Mouse (Mus musculus): ENCODE measurements around the gene Fgf4. TPM values are rescaled to one million over a fixed set of nuclear protein-coding genes. Genes with fewer than 3 reads are reported as not detected.
"Not testable (repeated sequence)": the region's sequence is repeated elsewhere in the genome, so short reads cannot be mapped to it uniquely, and the experiment has no call there.

Gene Fgf4
- polyA plus RNA-seq, 1 experiment from 2014 or later, result not detected

GRCm38 (mm10) chr7:144873160-144873559, 26.0 kb downstream of the Fgf4 start:
- Histone ChIP-seq H3K9me3 (no peaks in the 10 kb centered on the region), H3K27me3 (peaks cover 6% of the 10 kb centered on the region; the same call in 1 of the 2 replicates), H3K9ac (no peak overlapping the region), H3K36me3 (no peaks in the 10 kb centered on the region), H3K4me3 (no peak overlapping the region), H3K27ac (replicated peaks) (no peak overlapping the region), H3K4me2 (no peak overlapping the region), H3K4me1 (replicated peaks) (no peaks in the 10 kb centered on the region)
- 73% methylated on average over 4 of the region's 4 CpGs for WGBS
- no peak for ATAC-seq (ENCODE audit: low read depth)

- no peak overlapping the region for H3K4me3 ChIP-seq
- H3K27me3 ChIP-seq, result peaks cover 3% of the 10 kb centered on the region; the same call in 1 of the 2 replicates
- no peak overlapping the region for H3K4me2 ChIP-seq
- WGBS, result 62% methylated on average over 4 of the region's 4 CpGs
- no peak overlapping the region for H3K27ac ChIP-seq (replicated peaks)
- no peaks in the 10 kb centered on the region for H3K36me3 ChIP-seq
- no peak overlapping the region for H3K9ac ChIP-seq
- no peaks in the 10 kb centered on the region for H3K4me1 ChIP-seq (replicated peaks)
- no peaks in the 10 kb centered on the region for H3K9me3 ChIP-seq
- ATAC-seq (ENCODE audit: low read depth), result no peak
Observed at GRCm38 (mm10) chr7:144874226-144874625, 27.1 kb downstream of the Fgf4 start.

DNA sequence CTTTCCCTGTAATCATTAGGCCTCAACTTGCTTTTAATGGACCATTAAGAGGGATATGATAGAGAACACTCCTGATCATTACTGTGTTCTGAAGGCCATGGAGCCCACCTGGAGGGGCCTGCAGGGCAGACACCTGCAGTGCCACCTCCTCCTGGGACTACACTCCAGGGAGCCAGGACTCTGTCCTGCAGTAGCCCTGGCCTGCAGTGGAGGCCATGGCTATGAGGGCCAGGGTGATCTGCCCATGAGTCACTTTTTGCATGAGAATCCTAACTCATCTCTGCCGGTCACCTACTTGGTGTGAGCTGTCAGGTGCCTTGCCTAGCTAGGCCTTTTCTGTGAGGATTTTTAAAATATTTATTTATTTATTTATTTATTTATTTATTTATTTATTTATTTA, 31.2 kb downstream of the Fgf4 start:
- Histone ChIP-seq H3K4me3 (no peak overlapping the region), H3K4me1 (replicated peaks) (no peaks in the 10 kb centered on the region), H3K9me3 (no peaks in the 10 kb centered on the region), H3K27me3 (peaks cover 3% of the 10 kb centered on the region; the same call in 1 of the 2 replicates), H3K36me3 (no peaks in the 10 kb centered on the region), H3K27ac (replicated peaks) (no peak overlapping the region), H3K4me2 (no peak overlapping the region), H3K9ac (no peak overlapping the region)
- no peak for ATAC-seq (ENCODE audit: low read depth)
- 100% methylated on average over 1 of the region's 1 CpGs for WGBS

GRCm38 (mm10) chr7:144883106-144883505, 35.9 kb downstream of the Fgf4 start:
- Histone ChIP-seq H3K4me3 (no peak overlapping the region), H3K27ac (replicated peaks) (no peak overlapping the region), H3K4me1 (replicated peaks) (no peaks in the 10 kb centered on the region), H3K36me3 (no peaks in the 10 kb centered on the region), H3K4me2 (no peak overlapping the region), H3K27me3 (no peaks in the 10 kb centered on the region; the same call in 1 of the 2 replicates), H3K9me3 (no peaks in the 10 kb centered on the region), H3K9ac (no peak overlapping the region)
- WGBS, result 48% methylated on average over 2 of the region's 2 CpGs
- peak; percentile 36; the same call in 1 of the 2 replicates for ATAC-seq (ENCODE audit: low read depth)

GRCm38 (mm10) chr7:144887672-144888071, 40.5 kb downstream of the Fgf4 start:
- Histone ChIP-seq H3K4me3 (no peak overlapping the region), H3K27ac (replicated peaks) (no peak overlapping the region), H3K9me3 (no peaks in the 10 kb centered on the region), H3K36me3 (no peaks in the 10 kb centered on the region), H3K27me3 (peaks cover 18% of the 10 kb centered on the region), H3K4me1 (replicated peaks) (no peaks in the 10 kb centered on the region; the same call in 1 of the 2 replicates), H3K9ac (no peak overlapping the region), H3K4me2 (no peak overlapping the region)
- 89% methylated on average over 2 of the region's 2 CpGs for WGBS
- ATAC-seq (ENCODE audit: low read depth), result no peak

- Histone ChIP-seq H3K4me3 (no peak overlapping the region), H3K9ac (no peak overlapping the region), H3K27ac (replicated peaks) (no peak overlapping the region), H3K27me3 (peaks cover 21% of the 10 kb centered on the region), H3K4me2 (no peak overlapping the region), H3K36me3 (no peaks in the 10 kb centered on the region), H3K9me3 (no peaks in the 10 kb centered on the region), H3K4me1 (replicated peaks) (no peaks in the 10 kb centered on the region; the same call in 1 of the 2 replicates)
- WGBS, result 11% methylated on average over 18 of the region's 18 CpGs
- no peak for ATAC-seq (ENCODE audit: low read depth)
Observed at GRCm38 (mm10) chr7:144888564-144889299, 41.6 kb downstream of the Fgf4 start.

DNA sequence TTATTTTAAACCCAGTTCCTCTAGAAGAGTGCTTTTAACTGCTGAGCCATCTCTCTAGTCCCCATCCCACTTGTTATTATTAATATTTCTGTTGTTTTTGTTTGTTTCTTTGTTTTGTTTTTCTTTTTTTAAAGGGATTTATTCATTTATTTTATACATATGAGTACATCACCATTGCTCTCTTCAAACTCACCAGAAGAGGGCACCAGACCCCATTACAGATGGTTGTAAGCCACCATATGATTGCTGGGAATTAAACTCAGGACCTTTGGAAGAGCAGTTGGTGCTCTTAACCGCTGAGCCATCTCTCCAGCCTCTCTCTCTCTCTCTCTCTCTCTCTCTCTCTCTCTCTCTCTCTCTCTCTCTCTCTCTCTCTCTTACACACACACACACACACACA, 43.5 kb downstream of the Fgf4 start:
- peaks cover 13% of the 10 kb centered on the region for H3K4me1 ChIP-seq (replicated peaks)
- peaks cover 27% of the 10 kb centered on the region for H3K27me3 ChIP-seq
- not testable (repeated sequence) for H3K4me2 ChIP-seq; H3K36me3 ChIP-seq; H3K4me3 ChIP-seq; H3K9ac ChIP-seq; H3K9me3 ChIP-seq; ATAC-seq (ENCODE audit: low read depth); H3K27ac ChIP-seq (replicated peaks)
- 86% methylated on average over 1 of the region's 1 CpGs for WGBS

GRCm38 (mm10) chr7:144891863-144892262, 44.7 kb downstream of the Fgf4 start:
- H3K4me1 ChIP-seq (replicated peaks), result peaks cover 25% of the 10 kb centered on the region
- H3K27ac ChIP-seq (replicated peaks), result no peak overlapping the region
- no peak overlapping the region for H3K4me2 ChIP-seq
- no peaks in the 10 kb centered on the region for H3K36me3 ChIP-seq
- WGBS, result 79% methylated on average over 2 of the region's 2 CpGs
- no peak for ATAC-seq (ENCODE audit: low read depth)
- peaks cover 37% of the 10 kb centered on the region for H3K27me3 ChIP-seq
- H3K9ac ChIP-seq, result no peak overlapping the region
- H3K9me3 ChIP-seq, result no peaks in the 10 kb centered on the region
- H3K4me3 ChIP-seq, result no peak overlapping the region

- H3K27me3 ChIP-seq, result peaks cover 41% of the 10 kb centered on the region
- no peaks in the 10 kb centered on the region for H3K36me3 ChIP-seq
Observed at GRCm38 (mm10) chr7:144892322-144892721, 45.2 kb downstream of the Fgf4 start.

DNA sequence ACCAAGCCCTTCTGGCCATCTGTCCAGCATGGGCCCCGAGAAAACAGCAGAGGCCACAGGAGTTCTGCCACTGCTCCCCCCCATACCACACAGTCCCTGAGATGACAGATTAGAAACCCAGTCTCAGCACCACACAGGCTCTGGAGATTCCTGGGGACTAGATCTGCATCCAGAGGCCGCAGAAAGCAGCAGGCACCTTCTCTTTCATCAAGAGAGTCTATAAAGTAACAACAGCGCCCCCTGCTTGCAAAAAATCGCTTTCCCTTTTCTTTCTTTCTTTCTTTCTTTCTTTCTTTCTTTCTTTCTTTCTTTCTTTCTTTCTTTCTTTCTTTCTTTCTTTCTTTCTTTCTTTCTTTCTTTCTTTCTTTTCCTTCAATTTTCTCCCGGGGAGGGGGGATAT, 47.0 kb downstream of the Fgf4 start:
- WGBS, result 3% methylated on average over 5 of the region's 5 CpGs
- 0 out of 2 replicates have a peak overlapping the region, but pooled peaks have one; percentile 80 for H3K4me2 ChIP-seq
- H3K9me3 ChIP-seq, result no peaks in the 10 kb centered on the region
- H3K36me3 ChIP-seq, result no peaks in the 10 kb centered on the region
- H3K9ac ChIP-seq, result no peak overlapping the region
- ATAC-seq (ENCODE audit: low read depth), result no peak
- H3K27me3 ChIP-seq, result peaks cover 51% of the 10 kb centered on the region
- peaks cover 42% of the 10 kb centered on the region for H3K4me1 ChIP-seq (replicated peaks)
- no peak overlapping the region for H3K4me3 ChIP-seq
- H3K27ac ChIP-seq (replicated peaks), result no peak overlapping the region

More at GRCm38 (mm10) chr7:144892322-144892721, 45.2 kb downstream of the Fgf4 start:
- ATAC-seq (ENCODE audit: low read depth), result no peak
- 62% methylated on average over 6 of the region's 6 CpGs for WGBS
- H3K9me3 ChIP-seq, result no peaks in the 10 kb centered on the region
- H3K4me2 ChIP-seq, result no peak overlapping the region
- peaks cover 29% of the 10 kb centered on the region for H3K4me1 ChIP-seq (replicated peaks)
- no peak overlapping the region for H3K27ac ChIP-seq (replicated peaks)
- no peak overlapping the region for H3K4me3 ChIP-seq
- no peak overlapping the region for H3K9ac ChIP-seq

- peak overlapping the region; percentile 46 for H3K4me3 ChIP-seq
- peak overlapping the region; percentile 80 for H3K4me2 ChIP-seq
- H3K36me3 ChIP-seq, result no peaks in the 10 kb centered on the region
- WGBS, result under 1% methylated on average over 4 of the region's 4 CpGs
- H3K27ac ChIP-seq (replicated peaks), result peak overlapping the region; percentile 39; the same call in 1 of the 2 replicates
- ATAC-seq (ENCODE audit: low read depth), result peak; percentile 9; the same call in 1 of the 2 replicates
- no peaks in the 10 kb centered on the region for H3K9me3 ChIP-seq
- H3K27me3 ChIP-seq, result peaks cover 51% of the 10 kb centered on the region
- no peak overlapping the region for H3K9ac ChIP-seq
- H3K4me1 ChIP-seq (replicated peaks), result peaks cover 42% of the 10 kb centered on the region
Observed at GRCm38 (mm10) chr7:144894706-144895105, 47.5 kb downstream of the Fgf4 start.

- WGBS, result under 1% methylated on average over 37 of the region's 37 CpGs
Observed at GRCm38 (mm10) chr7:144895305-144896111, 48.3 kb downstream of the Fgf4 start.

More at GRCm38 (mm10) chr7:144895305-144896111, 48.3 kb downstream of the Fgf4 start:
- Histone ChIP-seq H3K27me3 (peaks cover 50% of the 10 kb centered on the region), H3K9me3 (no peaks in the 10 kb centered on the region), H3K4me1 (replicated peaks) (peaks cover 42% of the 10 kb centered on the region), H3K4me2 (peak overlapping the region; percentile 80), H3K36me3 (no peaks in the 10 kb centered on the region), H3K27ac (replicated peaks) (peak overlapping the region; percentile 83), H3K9ac (peak overlapping the region; percentile 71), H3K4me3 (peak overlapping the region; percentile 46)
- peak; percentile 76 for ATAC-seq (ENCODE audit: low read depth)

Data from neural tube, embryonic 13.5 days (tissue).